Mouse (Mus musculus) midbrain, embryonic 15.5 days (tissue): ENCODE results near the gene Kif3b. TPM values are rescaled to one million over a fixed set of nuclear protein-coding genes. Genes with fewer than 3 reads are reported as not detected.
"Not testable (repeated sequence)": the region's sequence is repeated elsewhere in the genome, so short reads cannot be mapped to it uniquely, and the experiment has no call there.

ENCODE experiments used
- ATAC-seq: fragments of 200-750 bp; cut with Nextera tagmentation; replicated peaks from 2 replicates; pipeline ENCODE4 v1.8.0; 2017; ENCODE audit warnings: moderate TSS enrichment
- H3K27ac ChIP-seq: fragments of 300-500 bp; sonication (generic); 2 replicates; pipeline ENCODE4 v1.5.1; 2015; ENCODE audit warnings: mild to moderate bottlenecking, inconsistent platforms
- H3K27me3 ChIP-seq: fragments of 300-500 bp; sonication (generic); replicated peaks from 2 replicates; pipeline ENCODE4 v1.6.1; 2015; ENCODE audit warnings: inconsistent platforms
- H3K36me3 ChIP-seq: fragments of 300-500 bp; sonication (generic); replicated peaks from 2 replicates; pipeline ENCODE4 v1.6.1; 2015; ENCODE audit warnings: inconsistent platforms
- H3K4me1 ChIP-seq: fragments of 300-500 bp; sonication (generic); 2 replicates; pipeline ENCODE4 v1.6.1; 2015; ENCODE audit warnings: inconsistent platforms
- H3K4me2 ChIP-seq: fragments of 300-500 bp; sonication (generic); 2 replicates; pipeline ENCODE4 v1.6.1; 2015; ENCODE audit warnings: inconsistent platforms, mild to moderate bottlenecking, moderate library complexity
- H3K4me3 ChIP-seq: fragments of 300-500 bp; sonication (generic); 2 replicates; pipeline ENCODE4 v1.5.1; 2015; ENCODE audit warnings: mild to moderate bottlenecking, inconsistent platforms
- H3K9ac ChIP-seq: fragments of 300-500 bp; sonication (generic); 2 replicates; pipeline ENCODE4 v1.6.1; 2015; ENCODE audit warnings: mild to moderate bottlenecking, inconsistent platforms
- H3K9me3 ChIP-seq: fragments of 300-500 bp; sonication (generic); 2 replicates; pipeline ENCODE4 v1.6.1; 2016; ENCODE audit warnings: inconsistent platforms
- WGBS: fragments of 180-500 bp; shearing (Covaris S2); methylation state at CpG from one replicate; pipeline ENCODE4 v1.1.7; 2015; ENCODE audit warnings: mixed read lengths; 5-methylcytosine and 5-hydroxymethylcytosine counted together
- polyA plus RNA-seq: library from polyadenylated mRNA; unstranded; fragments of >200 nt; fragmentation: Nextera tagmentation; extraction: Ambion mirVana; gene quantifications from 2 replicates; pipeline ENCODE4 v1.2.1, GENCODE M21; 2015

Kif3b gene
- polyA plus RNA-seq, 1 experiment from 2014 or later: 24.7 TPM

- H3K27me3 ChIP-seq: no peaks in the 10 kb centered on the region
- no peak overlapping the region for H3K4me2 ChIP-seq
- no peak overlapping the region for H3K9ac ChIP-seq
- 88% methylated on average over 2 of the region's 2 CpGs for WGBS
- H3K9me3 ChIP-seq: no peaks in the 10 kb centered on the region
- H3K4me3 ChIP-seq: no peak overlapping the region
- peaks cover 23% of the 10 kb centered on the region for H3K36me3 ChIP-seq
- ATAC-seq: no peak
- H3K4me1 ChIP-seq: peaks cover 18% of the 10 kb centered on the region
- no peak overlapping the region for H3K27ac ChIP-seq
Observed at GRCm38 (mm10) chr2:153354648-153355047, 63.4 kb downstream of the Kif3b start.

- no peak for ATAC-seq
- no peaks in the 10 kb centered on the region for H3K27me3 ChIP-seq
- H3K9ac ChIP-seq: no peak overlapping the region
- no peak overlapping the region for H3K4me2 ChIP-seq
- no peaks in the 10 kb centered on the region for H3K9me3 ChIP-seq
- no peaks in the 10 kb centered on the region for H3K4me1 ChIP-seq
- H3K36me3 ChIP-seq: peaks cover 23% of the 10 kb centered on the region
- 96% methylated on average over 4 of the region's 4 CpGs for WGBS
- H3K4me3 ChIP-seq: no peak overlapping the region
- H3K27ac ChIP-seq: no peak overlapping the region
Observed at GRCm38 (mm10) chr2:153356784-153357183, 65.6 kb downstream of the Kif3b start.

DNA sequence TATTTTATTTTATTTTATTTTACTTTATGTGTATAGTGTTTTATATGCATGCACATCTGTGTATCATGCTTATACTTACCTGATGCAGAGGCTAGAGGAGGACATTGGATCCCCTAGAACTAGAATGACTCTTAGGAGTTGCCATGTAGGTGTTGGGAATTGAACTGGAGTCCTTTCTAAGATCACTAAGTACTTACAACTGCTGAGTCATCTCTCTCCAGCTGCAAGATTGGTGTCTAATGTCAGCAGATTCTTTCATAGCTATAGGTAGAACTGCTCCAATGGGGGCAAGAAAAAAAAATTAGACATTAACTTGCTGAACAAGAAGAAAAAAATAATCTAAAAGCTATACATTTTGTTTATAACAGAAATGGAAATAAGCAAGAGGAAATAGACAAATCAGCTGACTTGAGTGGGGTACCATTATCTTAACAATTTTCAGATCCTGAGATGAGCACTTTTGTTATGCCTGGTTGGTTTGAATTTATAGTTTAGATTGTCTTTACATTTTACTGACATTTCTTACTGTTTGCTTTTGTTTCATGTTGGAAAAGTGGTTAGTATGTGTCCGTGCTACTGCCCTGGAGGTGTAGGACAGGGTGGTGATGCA lies 70.0 kb downstream of the Kif3b start:
- WGBS: 94% methylated on average over 1 of the region's 1 CpGs
- peaks cover 21% of the 10 kb centered on the region for H3K36me3 ChIP-seq

DNA sequence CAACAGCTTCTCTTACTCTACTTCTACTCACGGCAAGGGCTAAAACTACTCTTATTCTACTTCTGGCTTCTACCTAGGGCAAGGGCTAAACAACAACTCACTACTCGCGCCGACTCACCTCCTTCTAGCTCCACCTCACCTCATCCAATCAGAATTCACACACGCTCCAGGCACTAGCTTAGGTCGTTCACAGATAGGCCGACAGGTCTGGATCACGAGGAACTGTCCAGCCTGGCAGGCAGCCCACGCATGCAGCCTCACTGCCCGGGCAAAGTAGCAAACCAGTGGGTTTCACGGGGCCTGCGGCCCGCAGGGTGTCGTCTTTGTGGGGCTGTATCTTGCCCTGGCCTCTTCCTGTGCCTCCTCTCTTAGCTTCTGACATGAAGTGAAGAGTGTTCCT lies 73.3 kb downstream of the Kif3b start:
- WGBS: 95% methylated on average over 14 of the region's 14 CpGs
- H3K4me3 ChIP-seq, H3K27me3 ChIP-seq, H3K9me3 ChIP-seq, H3K9ac ChIP-seq, H3K4me1 ChIP-seq, ATAC-seq, H3K27ac ChIP-seq, H3K4me2 ChIP-seq: not testable (repeated sequence)
- peaks cover 26% of the 10 kb centered on the region; the same call in 1 of the 2 replicates for H3K36me3 ChIP-seq

More for the DNA sequence above, 70.0 kb downstream of the Kif3b start:
- Histone ChIP-seq H3K9me3 (no peaks in the 10 kb centered on the region), H3K4me3 (no peak overlapping the region), H3K4me2 (no peak overlapping the region), H3K9ac (no peak overlapping the region), H3K27me3 (no peaks in the 10 kb centered on the region), H3K4me1 (no peaks in the 10 kb centered on the region), H3K27ac (no peak overlapping the region)
- ATAC-seq: no peak

DNA sequence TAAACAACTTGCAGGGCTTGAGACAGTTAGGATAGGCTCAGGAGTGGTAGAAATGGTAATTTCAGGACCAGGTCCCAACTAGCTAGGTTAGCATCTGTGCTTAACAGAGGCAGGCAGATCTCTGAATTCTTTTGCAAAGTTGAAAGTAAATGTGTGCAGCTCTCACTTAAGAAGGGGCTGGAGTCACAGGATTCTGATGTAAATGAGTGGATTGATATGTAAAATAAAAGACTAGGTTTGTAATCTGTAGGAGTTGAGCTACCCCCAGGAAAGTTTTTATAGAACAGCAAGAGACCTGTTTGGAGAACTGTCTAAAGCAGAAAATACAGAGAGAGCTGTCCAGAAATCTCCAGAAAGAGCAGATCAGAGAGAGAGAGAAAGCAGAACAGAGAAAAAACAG lies 79.7 kb downstream of the Kif3b start:
- Histone ChIP-seq H3K36me3 (peaks cover 22% of the 10 kb centered on the region; the same call in 1 of the 2 replicates), H3K9me3 (no peaks in the 10 kb centered on the region), H3K27me3 (no peaks in the 10 kb centered on the region), H3K4me2 (no peak overlapping the region), H3K9ac (no peak overlapping the region), H3K27ac (no peak overlapping the region), H3K4me3 (no peak overlapping the region), H3K4me1 (no peaks in the 10 kb centered on the region)
- no peak for ATAC-seq

DNA sequence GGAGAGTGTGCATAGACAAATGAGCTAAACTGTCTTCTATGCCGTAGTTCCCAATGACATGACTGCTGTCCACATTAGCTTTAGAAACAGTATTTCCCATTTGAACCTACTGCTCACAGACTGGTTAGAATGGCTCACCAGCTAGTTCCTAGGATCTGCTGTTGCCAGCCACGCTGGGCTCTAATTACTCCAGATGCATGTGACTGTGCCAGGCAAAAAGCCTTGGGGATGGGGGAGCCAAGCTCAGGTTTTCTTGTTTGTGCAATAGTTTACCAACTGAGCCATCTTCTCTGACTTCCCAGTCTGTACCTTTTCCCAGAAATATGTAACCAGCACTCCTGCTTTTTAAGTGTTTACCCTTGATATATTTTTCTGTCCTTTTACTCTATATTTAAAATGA lies 84.2 kb downstream of the Kif3b start:
- Histone ChIP-seq H3K27ac (no peak overlapping the region), H3K9me3 (no peaks in the 10 kb centered on the region), H3K4me1 (no peaks in the 10 kb centered on the region), H3K4me3 (no peak overlapping the region), H3K9ac (no peak overlapping the region), H3K27me3 (no peaks in the 10 kb centered on the region), H3K4me2 (no peak overlapping the region), H3K36me3 (no peaks in the 10 kb centered on the region)
- 80% methylated on average over 2 of the region's 2 CpGs for WGBS
- ATAC-seq: no peak

GRCm38 (mm10) chr2:153380479-153380878 lies 89.3 kb downstream of the Kif3b start:
- Histone ChIP-seq H3K9ac (no peak overlapping the region), H3K4me3 (no peak overlapping the region), H3K9me3 (no peaks in the 10 kb centered on the region), H3K4me1 (no peaks in the 10 kb centered on the region), H3K4me2 (no peak overlapping the region), H3K27ac (no peak overlapping the region), H3K27me3 (no peaks in the 10 kb centered on the region), H3K36me3 (no peaks in the 10 kb centered on the region)
- WGBS: 95% methylated on average over 1 of the region's 1 CpGs
- ATAC-seq: no peak

Other genes starting within 250 kb of the Kif3b start
- 1.7 and 2.7 TPM in 2 replicates for gene Ccm2l, start 225.5 kb upstream of the Kif3b start, polyA plus RNA-seq
- gene Hck, start 182.9 kb upstream of the Kif3b start, polyA plus RNA-seq: 2.9 and 3.3 TPM in 2 replicates
- 82.0 and 88.7 TPM in 2 replicates for gene Tm9sf4, start 130.1 kb upstream of the Kif3b start, polyA plus RNA-seq
- 49.2 and 49.7 TPM in 2 replicates for gene Tspyl3, start 66.0 kb upstream of the Kif3b start, polyA plus RNA-seq
- 6.5 and 7.4 TPM in 2 replicates for gene Plagl2, start 50.0 kb upstream of the Kif3b start, polyA plus RNA-seq
- gene Pofut1, start 49.9 kb upstream of the Kif3b start, polyA plus RNA-seq: 5.2 and 6.2 TPM in 2 replicates
- 13.7 and 14.9 TPM in 2 replicates for gene Asxl1, start 54.4 kb downstream of the Kif3b start, polyA plus RNA-seq
- gene 4930404H24Rik, start 201.4 kb downstream of the Kif3b start, polyA plus RNA-seq: not detected in 2 replicates
- 50.8 and 54.6 TPM in 2 replicates for gene Nol4l, start 238.6 kb downstream of the Kif3b start, polyA plus RNA-seq